Mouse (Mus musculus) cerebellum, adult 2 months (tissue): ENCODE measurements around the gene Kcnc4.

Source experiments
- CTCF ChIP-seq: fragments of 200-500 bp; IDR thresholded peaks from 2 replicates; pipeline ENCODE4 v1.5.1; 2011; ENCODE audit warnings: low read depth, mild to moderate bottlenecking, control low read depth, low read length, moderate library complexity, borderline replicate concordance; ENCODE audit not compliant: insufficient read depth
- POLR2A ChIP-seq: fragments of 200-500 bp; IDR thresholded peaks from 2 replicates; pipeline ENCODE4 v1.6.1; 2011; ENCODE audit warnings: low read length, control low read depth, borderline replicate concordance; ENCODE audit not compliant: insufficient read depth

- TF ChIP-seq CTCF = no peak
- TF ChIP-seq POLR2A = no peak
Observed at GRCm38 (mm10) chr3:107417287-107417644, 42.1 kb downstream of the Kcnc4 start.
